Mouse (Mus musculus) myocyte (in vitro differentiated cells): ENCODE data around the gene Cuzd1.

Experiments used
- CEBPB ChIP-seq: IDR thresholded peaks from 2 replicates; pipeline ENCODE4 v1.6.1; 2011; ENCODE audit warnings: mild to moderate bottlenecking, moderate library complexity; ENCODE audit not compliant: poor library complexity, insufficient read depth, severe bottlenecking
- E2F4 ChIP-seq: IDR thresholded peaks from one replicate; pipeline ENCODE4 v1.6.1; 2011; ENCODE audit warnings: mild to moderate bottlenecking, control low read depth, moderate library complexity; ENCODE audit not compliant: insufficient read depth
- MAX ChIP-seq: IDR thresholded peaks from one replicate; pipeline ENCODE4 v1.6.1; 2011; ENCODE audit warnings: low read depth, mild to moderate bottlenecking, control low read depth
- MYOD1 ChIP-seq, 3 experiments: IDR thresholded peaks; one replicate each; pipeline ENCODE4 v1.6.1; 2011; ENCODE audit warnings: control low read depth in 2 of 3, low read depth in 2 of 3, mild to moderate bottlenecking in 2 of 3, moderate library complexity in 1 of 3; ENCODE audit not compliant: insufficient read length in 2 of 3, control insufficient read depth in 1 of 3
- MYOG ChIP-seq, 3 experiments: IDR thresholded peaks; one replicate each; pipeline ENCODE4 v1.6.1; 2011; ENCODE audit warnings: control low read depth in 2 of 3, low read depth in 2 of 3, mild to moderate bottlenecking in 2 of 3; ENCODE audit not compliant: insufficient read length in 2 of 3, control insufficient read depth in 1 of 3, insufficient read depth in 1 of 3
- POLR2A ChIP-seq: IDR thresholded peaks from one replicate; pipeline ENCODE4 v1.6.1; 2011; ENCODE audit warnings: low read depth, mild to moderate bottlenecking, control low read depth, moderate library complexity; ENCODE audit not compliant: insufficient read length
- POLR2AphosphoS2 ChIP-seq: IDR thresholded peaks from one replicate; pipeline ENCODE4 v1.6.1; 2011; ENCODE audit warnings: low read depth, control low read depth; ENCODE audit not compliant: insufficient read length
- TCF12 ChIP-seq: IDR thresholded peaks from one replicate; pipeline ENCODE4 v1.6.1; 2011; ENCODE audit warnings: mild to moderate bottlenecking, control low read depth; ENCODE audit not compliant: poor library complexity, insufficient read depth, severe bottlenecking
- TCF3 ChIP-seq: IDR thresholded peaks from one replicate; pipeline ENCODE4 v1.6.1; 2011; ENCODE audit warnings: low read depth, control low read depth; ENCODE audit not compliant: insufficient read length
- USF1 ChIP-seq: IDR thresholded peaks from one replicate; pipeline ENCODE4 v1.6.1; 2011; ENCODE audit warnings: low read depth, mild to moderate bottlenecking, control low read depth, moderate library complexity

DNA sequence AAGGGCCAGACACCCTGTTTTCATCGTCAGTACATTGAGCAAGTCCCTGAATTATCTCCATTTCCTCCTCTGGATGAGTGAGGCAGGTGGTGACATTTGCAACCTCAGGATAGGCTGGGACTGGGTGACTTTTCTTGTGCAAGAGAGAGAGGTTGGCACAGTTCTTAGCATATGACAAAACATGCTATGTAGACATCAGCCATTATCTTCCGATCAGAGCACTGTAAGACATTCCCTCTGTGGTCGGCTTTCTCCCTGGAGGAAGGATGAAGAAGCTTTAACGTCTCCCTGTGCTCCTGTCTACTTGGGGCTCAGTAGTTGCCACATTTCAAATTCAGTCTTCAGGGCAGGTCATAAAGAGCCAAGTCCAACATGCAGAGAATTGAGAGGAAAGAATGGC, 57.8 kb downstream of the Cuzd1 start:
- TF ChIP-seq POLR2A (no peak), MYOD1 (IDR thresholded peaks at IDR 0.05; ENCODE audit: control insufficient read depth in 1 of 3, insufficient read length in 2 of 3, low read depth in 2 of 3) (no peak), USF1 (no peak), E2F4 (no peak), CEBPB (no peak), TCF3 (no peak), MAX (no peak), TCF12 (no peak), POLR2AphosphoS2 (no peak), MYOG (IDR thresholded peaks at IDR 0.05; ENCODE audit: control insufficient read depth in 1 of 3, insufficient read depth in 1 of 3, insufficient read length in 2 of 3, low read depth in 2 of 3) (no peak)
